Mouse (Mus musculus) CH12.LX (cell line): ENCODE data around the gene Mal. TPM values are rescaled to one million over a fixed set of nuclear protein-coding genes. Genes with fewer than 3 reads are reported as not detected.

Experiments
- DNase-seq: peaks from one replicate; pipeline ENCODE4 v3.0.0-alpha.2; 2013; ENCODE audit errors: extremely low read depth
- H3K27ac ChIP-seq: 2 replicates; pipeline ENCODE4 v1.5.1; 2012; ENCODE audit warnings: low read depth, mild to moderate bottlenecking, control low read depth, moderate library complexity; ENCODE audit not compliant: insufficient read depth
- H3K27me3 ChIP-seq: replicated peaks from 2 replicates; pipeline ENCODE3; 2012; ENCODE audit warnings: inconsistent platforms
- H3K36me3 ChIP-seq, 2 experiments: replicated peaks in 1 of 2; 2 replicates each; pipeline versions ENCODE3 to v1.6.1; 2012; ENCODE audit warnings: inconsistent platforms in 1 of 2, low read length in 1 of 2, mild to moderate bottlenecking in 1 of 2, mixed read lengths in 1 of 2, moderate library complexity in 1 of 2; ENCODE audit not compliant: control insufficient read depth in 1 of 2, insufficient read depth in 1 of 2
- H3K4me1 ChIP-seq, 2 experiments: 2 replicates each; pipeline ENCODE4 v1.6.1; 2012; ENCODE audit warnings: inconsistent platforms in 1 of 2, moderate library complexity in 1 of 2; ENCODE audit not compliant: insufficient read depth in 2 of 2, control insufficient read depth in 1 of 2
- H3K4me2 ChIP-seq: 2 replicates; pipeline ENCODE4 v1.6.1; 2012; ENCODE audit warnings: low read depth, mild to moderate bottlenecking, control low read depth; ENCODE audit not compliant: poor library complexity, insufficient read depth, severe bottlenecking
- H3K4me3 ChIP-seq, 3 experiments: fragments of 150-350 bp in 1 of 3; sonication (generic) in 1 of 3; replicated peaks in 1 of 3; 2 replicates each; pipeline versions ENCODE3 to v1.5.1; 2011 to 2012; ENCODE audit warnings: low read depth in 2 of 3, low read length in 2 of 3, mild to moderate bottlenecking in 2 of 3, moderate library complexity in 2 of 3, control low read depth in 1 of 3, improper control_type of control experiment in 1 of 3, inconsistent platforms in 1 of 3, mixed read lengths in 1 of 3; ENCODE audit not compliant: poor library complexity in 1 of 3
- H3K79me2 ChIP-seq: replicated peaks from 2 replicates; pipeline ENCODE4 v1.6.1; 2012; ENCODE audit warnings: mild to moderate bottlenecking, moderate library complexity; ENCODE audit not compliant: control insufficient read depth, poor library complexity, insufficient read depth, severe bottlenecking; ENCODE audit errors: extremely low read depth
- H3K9ac ChIP-seq: 2 replicates; pipeline ENCODE4 v1.6.1; 2012; ENCODE audit warnings: low read depth, mild to moderate bottlenecking, control low read depth, moderate library complexity; ENCODE audit not compliant: insufficient read depth
- H3K9me3 ChIP-seq: replicated peaks from 2 replicates; pipeline ENCODE3; 2012; ENCODE audit warnings: low read length, inconsistent platforms, mixed read lengths
- BHLHE40 ChIP-seq: IDR thresholded peaks from 2 replicates; pipeline ENCODE4 v1.6.1; 2011; ENCODE audit warnings: mild to moderate bottlenecking, low read depth, low read length, improper control_type of control experiment
- CHD2 ChIP-seq: IDR thresholded peaks from 2 replicates; pipeline ENCODE4 v1.6.1; 2011; ENCODE audit warnings: low read length, improper control_type of control experiment
- CTCF ChIP-seq, 2 experiments: IDR thresholded peaks in 1 of 2; conservative IDR thresholded peaks in 1 of 2; 2 replicates each; pipeline ENCODE4 v1.5.1; 2011 to 2012; ENCODE audit warnings: low read depth in 2 of 2, low read length in 2 of 2, improper control_type of control experiment in 1 of 2, inconsistent platforms in 1 of 2, mild to moderate bottlenecking in 1 of 2, moderate library complexity in 1 of 2
- E2F4 ChIP-seq: IDR thresholded peaks from 2 replicates; pipeline ENCODE4 v1.6.1; 2011; ENCODE audit warnings: low read depth, low read length, improper control_type of control experiment; ENCODE audit not compliant: insufficient replicate concordance
- EP300 ChIP-seq: IDR thresholded peaks from 2 replicates; pipeline ENCODE4 v1.6.1; 2011; ENCODE audit warnings: low read length, improper control_type of control experiment
- ETS1 ChIP-seq: conservative IDR thresholded peaks from 2 replicates; pipeline ENCODE4 v1.6.1; 2012; ENCODE audit warnings: low read depth, mild to moderate bottlenecking, inconsistent platforms, low read length, improper control_type of control experiment, moderate library complexity
- GABPA ChIP-seq: IDR thresholded peaks from 2 replicates; pipeline ENCODE4 v1.6.1; 2012; ENCODE audit warnings: low read depth, low read length, improper control_type of control experiment, inconsistent platforms; ENCODE audit not compliant: insufficient replicate concordance
- HCFC1 ChIP-seq: IDR thresholded peaks from 2 replicates; pipeline ENCODE4 v1.6.1; 2012; ENCODE audit warnings: low read depth, mild to moderate bottlenecking, inconsistent platforms, low read length, improper control_type of control experiment
- IRF4 ChIP-seq: IDR thresholded peaks from 2 replicates; pipeline ENCODE4 v1.6.1; 2014; ENCODE audit warnings: low read depth, mild to moderate bottlenecking, inconsistent platforms, low read length, improper control_type of control experiment
- JUND ChIP-seq: conservative IDR thresholded peaks from 2 replicates; pipeline ENCODE4 v1.6.1; 2011; ENCODE audit warnings: low read depth, low read length, improper control_type of control experiment
- MAZ ChIP-seq: IDR thresholded peaks from 2 replicates; pipeline ENCODE4 v1.6.1; 2012; ENCODE audit warnings: low read depth, mild to moderate bottlenecking, inconsistent platforms, low read length, improper control_type of control experiment, moderate library complexity
- NELFE ChIP-seq: IDR thresholded peaks from 2 replicates; pipeline ENCODE4 v1.6.1; 2011; ENCODE audit warnings: low read depth, low read length, improper control_type of control experiment
- NRF1 ChIP-seq: IDR thresholded peaks from 2 replicates; pipeline ENCODE4 v1.6.1; 2014; ENCODE audit warnings: low read depth, mild to moderate bottlenecking, inconsistent platforms, low read length, improper control_type of control experiment, moderate library complexity
- PAX5 ChIP-seq: IDR thresholded peaks from 2 replicates; pipeline ENCODE4 v1.6.1; 2012; ENCODE audit warnings: low read length, inconsistent platforms, mixed read lengths
- POLR2A ChIP-seq: IDR thresholded peaks from 2 replicates; pipeline ENCODE4 v1.6.1; 2011; ENCODE audit warnings: low read depth, mild to moderate bottlenecking, improper control_type of control experiment, low read length
- RAD21 ChIP-seq: IDR thresholded peaks from 2 replicates; pipeline ENCODE4 v1.6.1; 2011; ENCODE audit warnings: low read depth, mild to moderate bottlenecking, low read length, improper control_type of control experiment, moderate library complexity
- RCOR1 ChIP-seq: conservative IDR thresholded peaks from 2 replicates; pipeline ENCODE4 v1.6.1; 2012; ENCODE audit warnings: low read depth, mild to moderate bottlenecking, inconsistent platforms, low read length, improper control_type of control experiment
- SIN3A ChIP-seq: IDR thresholded peaks from 2 replicates; pipeline ENCODE4 v1.6.1; 2012; ENCODE audit warnings: low read length, improper control_type of control experiment, inconsistent platforms
- SMC3 ChIP-seq: IDR thresholded peaks from 2 replicates; pipeline ENCODE4 v1.6.1; 2011; ENCODE audit warnings: low read depth, low read length, improper control_type of control experiment
- TBP ChIP-seq: conservative IDR thresholded peaks from 2 replicates; pipeline ENCODE4 v1.6.1; 2011; ENCODE audit warnings: low read depth, low read length, improper control_type of control experiment
- TCF12 ChIP-seq: IDR thresholded peaks from 2 replicates; pipeline ENCODE4 v1.6.1; 2014; ENCODE audit warnings: low read depth, mild to moderate bottlenecking, inconsistent platforms, low read length, improper control_type of control experiment
- ZMIZ1 ChIP-seq: IDR thresholded peaks from 2 replicates; pipeline ENCODE4 v1.6.1; 2012; ENCODE audit warnings: low read depth, mild to moderate bottlenecking, inconsistent platforms, low read length, improper control_type of control experiment
- ZNF384 ChIP-seq: IDR thresholded peaks from 2 replicates; pipeline ENCODE4 v1.6.1; 2012; ENCODE audit warnings: low read depth, low read length, improper control_type of control experiment, inconsistent platforms
- dilution Hi-C: fragments of 300-500 bp; cut with MboI; formaldehyde crosslinking; loops from 2 replicates; pipeline ENCODE4 v1.14.3; 2020; ENCODE audit warnings: low sequenced_read_pairs; ENCODE audit not compliant: extremely low pct_unique_long_range_greater_than_20kb, extremely low pct_ligation_motif_present
- in situ Hi-C: fragments of 300-500 bp; cut with MboI; formaldehyde crosslinking; loops from 3 replicates; pipeline ENCODE4 v1.14.3; 2019; ENCODE audit warnings: low sequenced_read_pairs, low pct_ligation_motif_present, low pct_unique_long_range_greater_than_20kb, mixed read lengths
- polyA plus RNA-seq: library from polyadenylated mRNA; unstranded; fragments of >175 nt; gene quantifications from 2 replicates; pipeline ENCODE4 v1.2.1, GENCODE M21; 2012; ENCODE audit warnings: low read depth; ENCODE audit not compliant: insufficient read length
- total RNA-seq, 2 experiments: library from RNA; depleted of rRNA; stranded (reverse); fragments of 300-350 nt in 1 of 2; fragments of >200 nt in 1 of 2; gene quantifications; 2 replicates each; pipeline ENCODE4 v1.2.3; 2012 to 2014

Mal gene
- total and polyA plus RNA-seq, 3 experiments: not detected

- Histone ChIP-seq H3K9me3 (no peaks in the 10 kb centered on the region), H3K4me1 (peaks cover 0 to 9% of the 10 kb centered on the region in 2 experiments; a peak in 1 of 4 replicates), H3K79me2 (no peaks in the 10 kb centered on the region), H3K4me3 (no peak overlapping the region), H3K36me3 (no peaks in the 10 kb centered on the region), H3K9ac (no peak overlapping the region), H3K27ac (no peak overlapping the region), H3K27me3 (peaks cover 30% of the 10 kb centered on the region), H3K4me2 (no peak overlapping the region)
- no peak for DNase-seq
- dilution Hi-C loops: no loop called here
- in situ Hi-C loops: no loop called here
- TF ChIP-seq TBP (no peak), ETS1 (no peak), POLR2A (no peak), IRF4 (no peak), TCF12 (no peak), GABPA (no peak), NELFE (no peak), BHLHE40 (no peak), CHD2 (no peak), ZMIZ1 (no peak), RCOR1 (no peak), E2F4 (no peak), SMC3 (no peak), SIN3A (no peak), PAX5 (no peak)
These were observed 23.9 kb downstream of the Mal start for GRCm38 (mm10) chr2:127632601-127633000.

- no peaks in the 10 kb centered on the region for H3K79me2 ChIP-seq
- H3K9ac ChIP-seq: no peak overlapping the region
- dilution Hi-C loops (no loop called here), in situ Hi-C loops (no loop called here)
- no peak for TF ChIP-seq TCF12
- no peak for TF ChIP-seq MAZ
- TF ChIP-seq GABPA: no peak
- TF ChIP-seq CTCF (conservative IDR thresholded peaks at IDR 0.05 in 1 of 2, IDR thresholded peaks at IDR 0.05 in 1 of 2; ENCODE audit: low read depth in 2 of 2, low read length in 2 of 2): no peak
- no peak for TF ChIP-seq ZNF384
- TF ChIP-seq HCFC1: no peak
- TF ChIP-seq NRF1: no peak
- no peak for TF ChIP-seq JUND
- TF ChIP-seq RAD21: no peak
- TF ChIP-seq EP300: no peak
- TF ChIP-seq E2F4: no peak
- no peak for DNase-seq
- no peaks in the 10 kb centered on the region for H3K36me3 ChIP-seq
- H3K27me3 ChIP-seq: peaks cover 20% of the 10 kb centered on the region
- no peak overlapping the region for H3K4me3 ChIP-seq
- H3K27ac ChIP-seq: no peak overlapping the region
- no peaks in the 10 kb centered on the region for H3K9me3 ChIP-seq
- H3K4me2 ChIP-seq: no peak overlapping the region
- peaks cover 3 to 6% of the 10 kb centered on the region in 2 experiments; a peak in 3 of 4 replicates for H3K4me1 ChIP-seq
These were observed 28.4 kb downstream of the Mal start for GRCm38 (mm10) chr2:127627990-127628570.
